Mouse (Mus musculus): ENCODE measurements around the gene Akap9. TPM values are rescaled to one million over a fixed set of nuclear protein-coding genes. Genes with fewer than 3 reads are reported as not detected.
"Not testable (repeated sequence)": the region's sequence is repeated elsewhere in the genome, so short reads cannot be mapped to it uniquely, and the experiment has no call there.

The Akap9 gene
- polyA plus RNA-seq (2015; fragmentation: Nextera tagmentation; extraction: Ambion mirVana) = 118 and 131 TPM in 2 replicates

DNA sequence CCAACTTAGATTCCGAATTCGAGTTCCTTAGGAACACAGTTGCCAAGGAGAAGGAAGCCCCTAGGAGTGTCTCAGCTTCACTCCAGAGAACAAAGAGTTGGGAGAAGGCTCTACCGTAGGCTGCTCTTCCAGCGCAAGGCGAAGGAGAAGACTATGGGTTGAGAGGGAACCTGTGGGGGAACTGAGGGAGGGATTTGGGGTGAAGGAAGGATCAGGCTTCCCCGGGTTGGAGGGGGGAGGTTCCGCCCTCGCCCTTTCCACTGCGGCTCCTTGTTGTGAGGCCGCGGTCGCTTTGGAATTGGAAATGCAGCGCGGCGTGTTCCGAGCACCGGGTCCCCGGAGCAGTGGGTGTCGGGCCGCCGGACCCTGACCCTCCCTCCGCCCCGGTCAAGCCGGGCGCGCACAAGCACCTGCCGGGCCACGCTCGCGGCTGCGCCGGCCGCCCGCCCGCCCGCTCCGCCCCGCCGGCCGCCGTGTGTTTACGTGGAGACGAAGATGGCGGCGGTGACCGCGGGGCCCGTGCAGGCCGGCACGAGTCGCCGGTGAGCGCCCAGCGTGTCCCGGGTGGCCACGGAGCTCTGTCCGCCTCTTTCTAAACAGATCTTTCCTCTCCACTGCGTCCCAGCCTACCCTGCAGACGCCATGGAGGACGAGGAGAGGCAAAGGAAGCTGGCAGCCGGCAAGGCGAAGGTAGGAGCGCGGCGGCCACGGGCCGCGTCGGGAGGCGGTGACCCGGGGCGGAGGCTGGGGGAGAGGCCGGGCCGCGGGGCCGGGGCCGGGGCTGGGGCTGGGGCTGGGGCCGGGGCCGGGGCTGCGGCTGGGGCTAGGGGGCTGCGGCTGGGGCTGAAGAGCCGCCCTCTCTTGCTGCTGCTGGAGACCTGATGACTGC is at the start of gene Akap9:
Gene Akap9 (plus strand): TSS at position 254 of the 889 bp plus-strand sequence.
- under 1% methylated on average over 72 of the region's 82 CpGs for WGBS
- ATAC-seq = peak; percentile 93
- H3K27ac ChIP-seq = peak within 1 kb of the TSS; percentile 89
- H3K36me3 ChIP-seq = no peaks in the 10 kb centered on the region
- peak within 1 kb of the TSS; percentile 76 for H3K4me2 ChIP-seq (replicated peaks)
- no peaks in the 10 kb centered on the region for H3K9me3 ChIP-seq
- peaks cover 10% of the 10 kb centered on the region; the same call in 1 of the 2 replicates for H3K4me1 ChIP-seq (replicated peaks)
- no peaks in the 10 kb centered on the region for H3K27me3 ChIP-seq (replicated peaks)
- peak within 1 kb of the TSS; percentile 88 for H3K4me3 ChIP-seq (replicated peaks)
- H3K9ac ChIP-seq = peak within 1 kb of the TSS; percentile 91

DNA sequence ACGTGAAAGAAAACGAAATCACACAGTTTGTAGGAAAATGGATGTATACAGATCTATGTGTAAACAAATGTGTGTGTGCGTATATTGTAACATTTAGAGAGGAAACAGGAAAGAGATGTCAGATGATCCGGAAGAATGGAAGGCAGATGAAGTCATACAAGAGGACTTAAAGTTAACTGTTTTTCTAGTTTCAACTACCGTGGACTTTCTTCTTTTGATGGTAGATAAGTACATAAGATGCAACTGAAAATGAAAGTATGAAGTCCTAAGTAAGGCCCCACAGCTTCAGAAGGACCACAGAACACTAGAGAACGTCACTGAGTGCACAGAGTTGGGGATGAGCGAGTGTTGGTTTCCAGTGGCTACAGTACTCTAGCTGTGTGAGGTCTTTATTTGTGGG is 41.0 kb upstream of the Akap9 start:
- not testable (repeated sequence) for H3K4me1 ChIP-seq (replicated peaks); H3K9ac ChIP-seq; H3K4me3 ChIP-seq (replicated peaks); H3K9me3 ChIP-seq; H3K4me2 ChIP-seq (replicated peaks); ATAC-seq; H3K27me3 ChIP-seq (replicated peaks); H3K27ac ChIP-seq; H3K36me3 ChIP-seq
- 81% methylated on average over 7 of the region's 7 CpGs for WGBS

DNA sequence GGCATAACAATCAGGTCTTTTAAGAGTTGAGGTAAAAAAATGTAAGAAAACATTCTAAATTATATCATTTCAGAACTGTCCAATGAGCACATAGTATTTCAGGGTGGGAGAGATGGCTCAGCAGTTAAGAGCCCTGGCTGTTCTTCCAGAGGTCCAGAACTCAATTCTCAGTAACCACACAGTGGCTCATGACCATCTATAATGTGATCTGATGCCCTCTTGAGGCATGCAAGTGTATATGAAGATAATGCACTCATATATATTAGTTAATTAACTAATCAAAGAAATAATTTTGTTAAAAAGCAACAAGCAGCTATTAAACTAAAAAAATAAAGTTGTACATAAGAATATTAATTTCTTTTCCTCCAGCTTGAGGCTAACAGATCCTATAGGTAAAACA is 38.7 kb upstream of the Akap9 start:
- Histone ChIP-seq H3K27me3 (replicated peaks) (no peaks in the 10 kb centered on the region), H3K9me3 (no peaks in the 10 kb centered on the region), H3K4me3 (replicated peaks) (no peak overlapping the region), H3K36me3 (no peaks in the 10 kb centered on the region), H3K9ac (no peak overlapping the region), H3K4me1 (replicated peaks) (0 out of 2 replicates have a peak, but pooled peaks cover 2% of the 10 kb centered on the region), H3K27ac (no peak overlapping the region), H3K4me2 (replicated peaks) (no peak overlapping the region)
- ATAC-seq = no peak

DNA sequence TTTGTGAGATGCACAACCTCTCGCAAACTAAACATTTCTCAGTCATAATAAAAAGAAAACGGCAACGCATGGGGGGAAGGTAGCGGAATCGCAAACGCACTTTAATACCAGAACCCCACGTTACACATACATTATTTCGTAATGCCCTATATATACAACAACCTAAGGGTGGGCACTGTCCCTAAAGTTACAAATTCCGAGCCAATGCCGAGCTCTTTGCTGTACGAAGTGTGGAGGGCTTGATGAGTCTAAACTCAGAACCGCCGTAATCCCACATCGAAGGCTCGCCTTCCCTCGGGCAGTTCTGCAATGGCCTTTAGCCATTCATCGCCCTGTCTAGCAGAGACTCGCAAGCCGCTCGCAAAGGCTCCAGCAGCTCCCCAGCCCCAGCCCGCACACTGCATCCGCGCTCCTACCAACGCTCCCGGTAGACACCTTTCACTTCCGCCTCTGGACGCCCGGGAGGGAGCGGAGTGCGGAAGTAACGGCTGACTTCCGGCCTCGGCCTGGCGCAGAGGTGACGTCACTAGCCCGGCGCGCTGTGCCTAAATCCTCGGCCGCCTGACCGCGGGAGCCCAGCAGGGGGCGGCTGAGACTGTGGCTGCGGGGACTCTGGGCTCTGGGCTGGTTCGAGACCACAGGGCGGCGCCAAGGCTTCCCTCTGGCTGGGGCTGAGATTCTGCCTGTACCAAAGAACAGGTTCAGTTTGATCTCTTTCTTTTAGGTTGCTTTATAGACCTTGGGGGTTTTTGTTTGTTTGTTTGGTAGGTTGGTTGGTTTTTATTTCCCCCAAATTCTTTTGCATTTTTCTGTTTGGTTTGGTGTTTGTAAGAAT is 34.2 kb upstream of the Akap9 start, which contains the start of gene Mterf1a:
Gene Mterf1a (minus strand): TSS at position 475 of the 835 bp plus-strand sequence.
- H3K27ac ChIP-seq; H3K9me3 ChIP-seq; H3K27me3 ChIP-seq (replicated peaks); H3K36me3 ChIP-seq; H3K4me1 ChIP-seq (replicated peaks): not testable (repeated sequence)
- H3K4me2 ChIP-seq (replicated peaks) = peak within 1 kb of the TSS; percentile 55
- peak within 1 kb of the TSS; percentile 28; the same call in 1 of the 2 replicates for H3K9ac ChIP-seq
- 2% methylated on average over 8 of the region's 47 CpGs for WGBS
- peak; percentile 100 for ATAC-seq
- H3K4me3 ChIP-seq (replicated peaks) = peak within 1 kb of the TSS; percentile 38

DNA sequence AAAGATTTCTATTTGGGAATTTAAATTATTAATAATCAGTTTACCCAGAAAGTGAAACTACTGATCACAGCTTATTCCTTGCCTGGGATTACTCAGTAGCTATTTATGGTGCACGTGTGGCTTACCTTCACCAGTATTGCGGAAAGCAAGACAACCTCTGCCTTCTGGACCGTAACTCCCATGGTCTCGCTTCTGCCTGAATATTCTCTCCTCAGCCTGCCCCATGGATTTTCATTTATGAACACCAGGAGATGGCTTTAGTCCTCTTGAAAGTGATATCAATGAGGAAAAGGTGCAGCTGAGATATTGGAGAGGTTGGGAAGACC is 33.6 kb upstream of the Akap9 start:
- not testable (repeated sequence) for ATAC-seq; H3K9me3 ChIP-seq; H3K4me3 ChIP-seq (replicated peaks); H3K36me3 ChIP-seq; H3K4me1 ChIP-seq (replicated peaks); H3K9ac ChIP-seq; H3K27me3 ChIP-seq (replicated peaks); H3K4me2 ChIP-seq (replicated peaks); H3K27ac ChIP-seq
- 93% methylated on average over 4 of the region's 4 CpGs for WGBS

DNA sequence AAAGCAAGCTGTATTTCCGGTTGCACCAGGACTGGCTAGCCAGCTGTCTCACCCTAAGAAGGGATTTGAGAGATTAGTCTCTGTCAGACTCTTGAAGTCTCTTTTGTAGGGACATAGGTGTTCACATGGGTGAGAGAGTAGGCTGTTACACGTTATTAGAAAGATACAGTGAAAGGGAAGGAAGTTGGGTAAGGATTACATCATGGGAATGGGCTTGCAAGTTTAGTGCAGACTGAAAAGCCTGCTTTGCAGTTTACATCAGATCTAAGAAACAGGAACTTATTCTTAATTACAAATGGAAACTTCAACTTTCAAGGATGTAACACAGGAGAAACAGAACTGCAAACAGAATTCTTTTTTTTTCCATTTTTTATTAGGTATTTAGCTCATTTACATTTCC is 22.4 kb upstream of the Akap9 start:
- Histone ChIP-seq H3K9me3 (no peaks in the 10 kb centered on the region), H3K36me3 (no peaks in the 10 kb centered on the region), H3K27me3 (replicated peaks) (no peaks in the 10 kb centered on the region), H3K27ac (no peak overlapping the region), H3K4me1 (replicated peaks) (no peaks in the 10 kb centered on the region), H3K4me2 (replicated peaks) (no peak overlapping the region), H3K9ac (no peak overlapping the region), H3K4me3 (replicated peaks) (no peak overlapping the region)
- WGBS = 68% methylated on average over 2 of the region's 2 CpGs
- no peak for ATAC-seq

DNA sequence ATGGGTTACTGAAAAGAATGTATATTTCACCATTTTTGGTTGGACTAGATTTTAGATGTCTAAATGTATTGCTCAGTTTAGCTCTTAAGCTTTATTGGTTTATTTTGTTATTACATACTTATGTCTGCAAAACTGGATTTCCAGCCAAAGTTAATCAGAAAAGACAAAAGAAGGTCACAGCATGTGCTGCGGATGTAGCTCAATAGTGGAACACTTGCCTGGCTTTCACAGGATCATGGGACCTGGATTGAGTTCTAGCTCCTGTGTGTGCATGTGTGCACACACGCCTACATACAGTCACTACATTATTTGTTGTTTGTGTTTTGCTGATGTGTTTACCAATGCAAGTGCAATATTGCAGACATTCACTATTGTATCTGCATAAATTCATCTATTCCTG is 5.5 kb upstream of the Akap9 start:
- H3K9me3 ChIP-seq = no peaks in the 10 kb centered on the region
- no peak overlapping the region for H3K27ac ChIP-seq
- no peak overlapping the region for H3K4me3 ChIP-seq (replicated peaks)
- no peak overlapping the region for H3K9ac ChIP-seq
- ATAC-seq = no peak
- H3K27me3 ChIP-seq (replicated peaks) = no peaks in the 10 kb centered on the region
- H3K4me1 ChIP-seq (replicated peaks) = no peaks in the 10 kb centered on the region
- H3K36me3 ChIP-seq = no peaks in the 10 kb centered on the region
- no peak overlapping the region for H3K4me2 ChIP-seq (replicated peaks)
- 84% methylated on average over 2 of the region's 2 CpGs for WGBS

DNA sequence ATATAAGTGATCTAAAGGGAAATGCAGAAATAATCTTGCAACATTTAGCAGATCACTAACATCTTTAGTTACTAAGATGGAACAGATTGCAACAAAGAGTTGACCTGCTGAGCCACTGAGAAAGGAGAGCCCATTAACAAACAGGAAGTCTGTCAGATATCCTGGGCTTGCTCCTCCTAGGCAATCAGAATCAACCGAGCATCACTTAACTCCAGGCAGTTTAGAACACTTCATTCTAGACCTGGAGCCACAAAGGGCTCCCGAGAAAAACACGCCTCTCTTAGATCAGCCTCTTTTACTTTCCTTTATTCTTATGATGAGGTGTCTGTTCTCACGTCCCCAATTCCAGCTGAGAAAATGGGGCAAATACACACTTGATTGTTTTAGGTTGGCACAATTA is 1.2 kb upstream of the Akap9 start:
- no peak overlapping the region for H3K4me2 ChIP-seq (replicated peaks)
- no peaks in the 10 kb centered on the region for H3K36me3 ChIP-seq
- H3K27ac ChIP-seq = no peak overlapping the region
- H3K4me3 ChIP-seq (replicated peaks) = no peak overlapping the region
- no peak for ATAC-seq
- H3K9ac ChIP-seq = no peak overlapping the region
- no peaks in the 10 kb centered on the region for H3K27me3 ChIP-seq (replicated peaks)
- 47% methylated on average over 4 of the region's 4 CpGs for WGBS
- peaks cover 10% of the 10 kb centered on the region; the same call in 1 of the 2 replicates for H3K4me1 ChIP-seq (replicated peaks)
- no peaks in the 10 kb centered on the region for H3K9me3 ChIP-seq

DNA sequence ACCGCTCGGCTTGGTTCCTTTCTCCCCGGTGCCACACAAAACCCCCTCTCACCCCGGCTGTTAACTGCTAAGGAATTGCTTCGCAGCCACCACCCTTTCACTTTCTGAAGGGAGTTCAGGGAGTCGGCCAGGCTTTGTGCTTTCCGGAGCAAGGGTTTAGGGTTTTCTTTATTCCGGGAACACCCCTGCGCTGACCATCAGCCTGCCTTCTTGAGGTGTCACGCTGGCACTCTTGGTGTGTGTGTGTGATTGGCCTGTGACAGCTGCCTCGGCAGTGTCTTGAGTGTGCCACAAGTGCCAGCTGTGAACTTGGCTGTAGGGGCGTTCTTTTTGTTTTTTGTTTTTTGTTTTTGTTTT is 814 bp downstream of the Akap9 start:
- H3K9me3 ChIP-seq = no peaks in the 10 kb centered on the region
- peaks cover 10% of the 10 kb centered on the region; the same call in 1 of the 2 replicates for H3K4me1 ChIP-seq (replicated peaks)
- H3K4me2 ChIP-seq (replicated peaks) = peak overlapping the region; percentile 76
- no peaks in the 10 kb centered on the region for H3K36me3 ChIP-seq
- H3K27me3 ChIP-seq (replicated peaks) = no peaks in the 10 kb centered on the region
- H3K9ac ChIP-seq = peak overlapping the region; percentile 91
- H3K4me3 ChIP-seq (replicated peaks) = peak overlapping the region; percentile 88
- peak; percentile 50 for ATAC-seq
- H3K27ac ChIP-seq = peak overlapping the region; percentile 89
- WGBS = under 1% methylated on average over 12 of the region's 12 CpGs

DNA sequence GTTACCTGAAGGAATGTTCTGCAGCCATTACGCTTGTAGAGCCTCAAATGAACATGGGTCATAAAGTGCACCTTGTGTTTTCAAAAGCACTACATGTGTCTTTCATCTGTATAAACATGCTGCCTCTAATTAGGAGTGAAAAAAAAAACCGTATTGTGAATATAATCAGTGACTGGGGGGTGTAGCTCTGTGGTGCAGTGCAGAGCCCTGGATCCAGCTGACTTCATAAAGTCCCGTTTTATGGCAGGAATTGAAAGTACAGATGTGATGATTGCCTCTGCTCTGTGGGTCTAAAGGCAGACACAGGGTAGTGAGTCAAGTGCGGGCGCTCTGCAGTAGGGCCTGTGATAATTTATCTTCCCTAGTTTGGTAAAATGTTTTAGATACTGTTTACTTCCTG is 2.9 kb downstream of the Akap9 start:
- H3K36me3 ChIP-seq = no peaks in the 10 kb centered on the region
- no peak overlapping the region for H3K4me3 ChIP-seq (replicated peaks)
- H3K27ac ChIP-seq = no peak overlapping the region
- H3K4me2 ChIP-seq (replicated peaks) = no peak overlapping the region
- H3K9me3 ChIP-seq = no peaks in the 10 kb centered on the region
- no peak overlapping the region for H3K9ac ChIP-seq
- H3K27me3 ChIP-seq (replicated peaks) = no peaks in the 10 kb centered on the region
- H3K4me1 ChIP-seq (replicated peaks) = peaks cover 10% of the 10 kb centered on the region; the same call in 1 of the 2 replicates
- 59% methylated on average over 5 of the region's 5 CpGs for WGBS
- ATAC-seq = no peak

DNA sequence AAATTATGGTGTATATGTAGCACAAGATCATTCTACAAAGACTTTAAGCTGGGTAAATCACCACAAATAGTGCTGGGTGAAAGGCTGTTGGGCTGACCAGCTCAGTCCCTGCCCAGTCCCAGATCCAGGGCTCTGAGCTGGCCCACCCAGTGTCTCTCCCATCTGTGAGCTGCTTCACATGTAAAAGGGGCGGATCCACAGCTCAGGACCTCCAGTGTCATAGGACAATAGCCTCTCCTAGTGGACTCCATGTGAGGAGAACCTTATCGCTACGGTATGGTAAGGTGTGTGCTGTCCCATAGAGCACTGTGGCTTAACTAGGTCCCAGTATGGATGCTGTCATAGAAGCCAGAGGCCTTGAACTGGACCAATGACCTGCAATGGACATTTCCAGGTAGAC is 3.8 kb downstream of the Akap9 start:
- no peak overlapping the region for H3K9ac ChIP-seq
- no peak overlapping the region for H3K4me2 ChIP-seq (replicated peaks)
- no peaks in the 10 kb centered on the region for H3K9me3 ChIP-seq
- 88% methylated on average over 3 of the region's 3 CpGs for WGBS
- H3K4me1 ChIP-seq (replicated peaks) = peaks cover 11% of the 10 kb centered on the region
- H3K27me3 ChIP-seq (replicated peaks) = no peaks in the 10 kb centered on the region
- no peak overlapping the region for H3K27ac ChIP-seq
- no peaks in the 10 kb centered on the region for H3K36me3 ChIP-seq
- no peak overlapping the region for H3K4me3 ChIP-seq (replicated peaks)
- ATAC-seq = no peak

DNA sequence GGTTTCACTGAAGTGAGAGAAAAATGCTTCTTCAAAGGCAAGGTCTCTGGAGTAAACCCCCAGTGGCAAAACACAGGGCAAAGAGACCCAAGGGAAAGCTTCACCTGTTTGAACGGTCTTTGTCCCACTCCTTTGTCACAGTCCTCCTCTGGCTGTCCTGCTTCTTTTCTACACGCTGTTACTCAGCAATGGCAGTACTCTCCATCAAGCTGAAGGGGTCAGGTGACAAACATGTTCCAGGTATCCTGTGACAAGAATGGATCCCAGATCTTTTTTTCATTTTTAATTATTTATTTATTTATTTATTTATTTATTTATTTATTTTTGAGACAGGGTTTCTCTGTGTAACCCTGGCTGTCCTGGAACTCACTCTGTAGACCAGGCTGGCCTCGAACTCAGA is 5.7 kb downstream of the Akap9 start:
- WGBS = 91% methylated on average over 3 of the region's 3 CpGs
- no peak overlapping the region for H3K27ac ChIP-seq
- H3K4me3 ChIP-seq (replicated peaks) = no peak overlapping the region
- no peaks in the 10 kb centered on the region for H3K27me3 ChIP-seq (replicated peaks)
- ATAC-seq = no peak
- H3K4me1 ChIP-seq (replicated peaks) = peaks cover 18% of the 10 kb centered on the region
- no peak overlapping the region for H3K4me2 ChIP-seq (replicated peaks)
- H3K9me3 ChIP-seq = no peaks in the 10 kb centered on the region
- H3K36me3 ChIP-seq = no peaks in the 10 kb centered on the region
- no peak overlapping the region for H3K9ac ChIP-seq

All from intestine, embryonic 15.5 days (tissue).